Mouse (Mus musculus) spleen, adult 2 months (tissue): Measurements from ENCODE around the gene Hdhd5. TPM values are rescaled to one million over a fixed set of nuclear protein-coding genes. Genes with fewer than 3 reads are reported as not detected.
A peak's percentile ranks its signal among the peaks of the same experiment; 100 is the strongest.

ENCODE experiments used
- DNase-seq, 2 experiments: peaks; one replicate each; pipeline versions ENCODE4 v3.0.0 to v3.0.0-alpha.2; 2012 to 2021; ENCODE audit warnings: low spot score in 2 of 2, low read depth in 1 of 2
- H3K27ac ChIP-seq: fragments of 200-500 bp; 2 replicates; pipeline ENCODE4 v1.5.1; 2012; ENCODE audit warnings: low read length, inconsistent platforms; ENCODE audit not compliant: insufficient read depth
- H3K27me3 ChIP-seq: fragments of 200-500 bp; 2 replicates; pipeline ENCODE4 v1.6.1; 2012; ENCODE audit warnings: mild to moderate bottlenecking, moderate library complexity, low read length, inconsistent platforms; ENCODE audit not compliant: control insufficient read depth, insufficient read depth
- H3K36me3 ChIP-seq: fragments of 200-500 bp; 2 replicates; pipeline ENCODE4 v1.6.1; 2012; ENCODE audit warnings: mild to moderate bottlenecking, low read length, inconsistent platforms; ENCODE audit not compliant: control insufficient read depth, insufficient read depth
- H3K4me1 ChIP-seq: fragments of 200-500 bp; 2 replicates; pipeline ENCODE4 v1.6.1; 2011; ENCODE audit warnings: inconsistent platforms; ENCODE audit not compliant: control insufficient read depth, insufficient read depth, insufficient read length
- H3K4me3 ChIP-seq: fragments of 200-500 bp; 2 replicates; pipeline ENCODE4 v1.5.1; 2011; ENCODE audit warnings: mild to moderate bottlenecking, inconsistent platforms; ENCODE audit not compliant: insufficient read depth, insufficient read length; ENCODE audit errors: extremely low read depth
- CTCF ChIP-seq: fragments of 200-500 bp; IDR thresholded peaks from 2 replicates; pipeline ENCODE4 v1.5.1; 2011; ENCODE audit warnings: mild to moderate bottlenecking, inconsistent platforms; ENCODE audit not compliant: insufficient read depth, insufficient read length, insufficient replicate concordance; ENCODE audit errors: extremely low read depth
- POLR2A ChIP-seq: fragments of 200-500 bp; IDR thresholded peaks from 2 replicates; pipeline ENCODE4 v1.6.1; 2011; ENCODE audit warnings: low read depth, low read length, inconsistent platforms
- WGBS: fragments of 180-500 bp; shearing (Covaris S2); methylation state at CpG from one replicate; pipeline ENCODE4 v1.1.7; 2018; 5-methylcytosine and 5-hydroxymethylcytosine counted together
- polyA plus RNA-seq: library from polyadenylated mRNA; depleted of rRNA; stranded (reverse); fragments of >200 nt; gene quantifications from 2 replicates; pipeline ENCODE4 v1.2.3, GENCODE M21; 2012

Gene Hdhd5
- polyA plus RNA-seq, 1 experiment: 25.2 TPM

DNA sequence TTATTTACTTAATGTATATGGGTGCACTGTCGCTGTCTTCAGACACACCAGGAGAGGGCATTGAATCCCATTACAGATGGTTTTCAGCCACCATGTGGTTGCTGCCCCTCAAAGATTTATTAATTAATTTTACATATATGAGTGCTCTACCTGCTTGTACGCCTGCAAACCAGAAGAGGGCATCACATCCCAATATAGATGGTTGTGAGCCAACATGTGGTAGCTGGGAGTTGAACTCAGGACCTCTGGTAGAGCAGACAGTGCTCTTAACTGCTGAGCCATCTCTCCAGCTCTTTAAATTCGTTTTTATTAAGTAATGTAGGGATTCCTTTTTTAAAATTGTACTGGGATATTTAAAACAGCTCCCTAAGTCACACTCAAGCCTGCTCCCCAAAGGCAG, 61.9 kb downstream of the Hdhd5 start:
- 47% methylated on average over 3 of the region's 3 CpGs for WGBS
- no peak for DNase-seq
- Histone ChIP-seq H3K27ac (peak overlapping the region; percentile 82), H3K27me3 (no peaks in the 10 kb centered on the region), H3K4me3 (no peak overlapping the region), H3K36me3 (peaks cover 3% of the 10 kb centered on the region; the same call in 1 of the 2 replicates), H3K4me1 (peaks cover 51% of the 10 kb centered on the region)
- TF ChIP-seq CTCF: no peak
- TF ChIP-seq POLR2A: no peak

DNA sequence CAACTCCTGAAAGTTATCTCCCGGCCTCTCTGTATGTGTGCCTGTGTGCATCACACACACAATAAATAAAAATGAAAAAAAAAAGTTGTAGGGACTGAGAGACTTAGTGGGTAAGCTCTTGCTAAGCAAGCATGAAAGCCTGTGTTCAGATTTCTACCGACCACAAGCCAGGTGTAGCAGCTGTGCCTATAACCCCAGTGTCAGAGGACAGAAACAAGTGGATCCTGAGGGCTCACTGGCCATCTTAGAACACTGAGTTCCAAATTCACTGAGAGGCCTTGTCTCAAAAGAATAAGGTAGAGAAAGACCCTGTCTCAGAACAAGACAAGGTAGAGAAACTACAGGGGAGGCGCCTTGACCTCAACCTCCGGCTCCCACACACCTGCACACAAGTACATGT, 62.9 kb downstream of the Hdhd5 start:
- Histone ChIP-seq H3K27ac (peak overlapping the region; percentile 63), H3K27me3 (no peaks in the 10 kb centered on the region), H3K4me1 (peaks cover 44% of the 10 kb centered on the region), H3K36me3 (no peaks in the 10 kb centered on the region), H3K4me3 (no peak overlapping the region)
- DNase-seq: no peak
- 42% methylated on average over 4 of the region's 4 CpGs for WGBS
- TF ChIP-seq POLR2A (no peak), CTCF (no peak)

DNA sequence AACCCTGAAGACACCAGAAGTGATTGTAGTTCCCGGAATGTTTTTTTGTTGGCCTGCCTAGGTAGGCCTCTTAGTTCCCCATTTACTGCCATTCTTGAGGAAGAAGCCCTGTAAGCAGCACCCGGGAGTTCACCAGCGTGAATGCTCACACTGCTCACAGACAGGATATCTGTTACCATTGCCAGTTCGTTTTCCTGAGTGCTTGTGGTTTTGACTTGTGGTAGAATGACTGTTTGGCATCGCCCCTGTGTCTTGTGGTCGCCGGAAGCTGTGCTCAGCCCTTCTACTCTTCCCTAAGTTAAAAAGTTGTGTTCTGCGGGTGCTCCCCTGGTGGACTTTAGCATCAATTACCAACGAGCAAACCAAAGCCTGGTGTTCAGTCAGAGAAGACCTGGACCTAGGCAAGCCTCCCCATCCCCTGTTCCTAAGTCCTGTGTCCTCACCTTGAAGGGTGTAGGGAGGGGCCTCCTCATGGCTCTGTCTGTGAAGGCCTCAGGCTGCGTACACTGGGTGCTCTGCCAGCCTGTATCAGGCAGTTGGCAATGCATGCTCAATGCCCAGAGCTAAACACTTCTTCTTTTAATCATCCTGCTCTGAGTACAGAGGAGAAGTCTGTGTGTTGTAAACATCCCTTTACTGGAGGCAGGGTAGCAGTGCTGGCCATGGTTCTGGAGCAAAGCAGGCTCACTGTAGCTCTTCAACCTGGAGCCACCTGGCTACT, 64.3 kb downstream of the Hdhd5 start:
- Histone ChIP-seq H3K27me3 (no peaks in the 10 kb centered on the region), H3K4me1 (peaks cover 33% of the 10 kb centered on the region), H3K36me3 (no peaks in the 10 kb centered on the region), H3K4me3 (peak overlapping the region; percentile 35), H3K27ac (peak overlapping the region; percentile 93)
- peak; percentile 65 to 69 for DNase-seq
- TF ChIP-seq POLR2A: no peak
- no peak for TF ChIP-seq CTCF
- 4% methylated on average over 10 of the region's 10 CpGs for WGBS

DNA sequence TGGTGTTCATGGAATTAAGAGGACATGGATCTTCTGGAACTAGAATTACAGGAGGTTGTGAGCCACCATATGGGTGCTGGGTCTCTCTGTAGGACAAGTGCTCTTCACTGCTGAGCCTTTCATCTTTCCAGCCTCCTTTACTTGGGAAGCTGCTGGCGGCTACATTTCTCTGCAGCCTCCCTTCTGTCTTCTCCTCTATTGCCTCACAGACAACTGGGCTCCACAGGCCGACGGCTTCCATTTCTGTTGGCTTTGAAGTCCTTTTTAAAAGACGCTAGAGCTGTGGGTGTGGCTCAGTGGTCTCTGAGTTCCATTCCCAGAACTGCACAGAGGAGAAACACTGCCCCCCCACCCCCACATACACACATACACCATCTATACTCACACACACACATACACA, 65.7 kb downstream of the Hdhd5 start:
- H3K27ac ChIP-seq: peak overlapping the region; percentile 52
- H3K27me3 ChIP-seq: no peaks in the 10 kb centered on the region
- DNase-seq: no peak
- H3K4me1 ChIP-seq: peaks cover 30% of the 10 kb centered on the region
- WGBS: 16% methylated on average over 4 of the region's 4 CpGs
- H3K4me3 ChIP-seq: peak overlapping the region; percentile 6; the same call in 1 of the 2 replicates
- no peaks in the 10 kb centered on the region for H3K36me3 ChIP-seq
- TF ChIP-seq POLR2A (no peak), CTCF (no peak)

DNA sequence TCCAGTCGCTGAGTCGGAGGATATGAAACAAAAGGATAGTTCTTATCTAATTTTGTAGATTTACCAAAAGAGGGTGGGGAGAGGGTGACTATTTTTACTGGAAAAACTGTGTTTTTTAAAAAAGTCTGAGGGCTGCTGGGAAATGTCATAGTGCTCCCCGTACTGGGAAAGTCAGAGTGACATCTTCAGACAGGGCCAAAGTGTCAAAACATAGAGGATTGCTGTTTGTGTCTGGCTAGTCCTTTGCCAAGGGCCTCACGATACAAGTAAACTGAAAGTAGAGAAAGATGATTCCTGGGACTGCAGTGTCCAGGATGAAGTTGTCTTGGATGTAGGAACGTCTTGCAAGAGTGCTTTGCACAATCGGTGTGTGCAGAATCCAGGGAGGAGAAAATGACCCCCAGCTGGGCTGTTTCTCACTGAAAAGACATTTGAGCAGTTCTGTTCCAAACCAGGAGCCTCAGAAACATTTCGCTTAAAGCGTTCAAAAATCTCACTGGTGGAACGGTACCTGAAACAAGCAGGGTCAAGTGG, 66.6 kb downstream of the Hdhd5 start:
- peaks cover 24% of the 10 kb centered on the region for H3K4me1 ChIP-seq
- H3K4me3 ChIP-seq: peak overlapping the region; percentile 97
- 8% methylated on average over 9 of the region's 9 CpGs for WGBS
- no peak for TF ChIP-seq CTCF
- TF ChIP-seq POLR2A: no peak
- peak overlapping the region; percentile 98 for H3K27ac ChIP-seq
- no peaks in the 10 kb centered on the region for H3K27me3 ChIP-seq
- DNase-seq: no peak
- H3K36me3 ChIP-seq: no peaks in the 10 kb centered on the region

DNA sequence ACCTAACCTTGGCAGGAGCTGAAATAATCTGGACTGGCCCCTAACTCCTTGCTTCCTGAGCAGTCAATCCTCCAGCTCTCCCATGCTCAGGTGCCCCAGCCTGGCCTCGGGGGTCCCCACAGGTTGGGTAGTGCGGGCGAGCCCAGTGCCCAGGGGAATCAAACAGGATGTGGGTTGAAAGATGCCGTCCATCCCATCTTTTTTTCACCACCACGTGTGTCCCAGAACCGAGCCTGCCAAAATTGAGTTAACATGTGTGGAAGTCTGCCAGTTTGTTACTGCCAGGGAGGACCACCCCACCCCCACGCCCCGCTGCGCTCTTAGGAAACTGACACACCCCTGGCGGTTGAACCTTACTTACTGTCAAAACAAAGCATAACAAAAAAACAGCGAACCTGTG, 67.2 kb downstream of the Hdhd5 start:
- 2% methylated on average over 11 of the region's 11 CpGs for WGBS
- Histone ChIP-seq H3K27me3 (no peaks in the 10 kb centered on the region), H3K27ac (peak overlapping the region; percentile 98), H3K36me3 (no peaks in the 10 kb centered on the region), H3K4me1 (peaks cover 24% of the 10 kb centered on the region), H3K4me3 (peak overlapping the region; percentile 97)
- DNase-seq: peak in 1 of 2 experiments; percentile 37
- TF ChIP-seq POLR2A (no peak), CTCF (no peak)

DNA sequence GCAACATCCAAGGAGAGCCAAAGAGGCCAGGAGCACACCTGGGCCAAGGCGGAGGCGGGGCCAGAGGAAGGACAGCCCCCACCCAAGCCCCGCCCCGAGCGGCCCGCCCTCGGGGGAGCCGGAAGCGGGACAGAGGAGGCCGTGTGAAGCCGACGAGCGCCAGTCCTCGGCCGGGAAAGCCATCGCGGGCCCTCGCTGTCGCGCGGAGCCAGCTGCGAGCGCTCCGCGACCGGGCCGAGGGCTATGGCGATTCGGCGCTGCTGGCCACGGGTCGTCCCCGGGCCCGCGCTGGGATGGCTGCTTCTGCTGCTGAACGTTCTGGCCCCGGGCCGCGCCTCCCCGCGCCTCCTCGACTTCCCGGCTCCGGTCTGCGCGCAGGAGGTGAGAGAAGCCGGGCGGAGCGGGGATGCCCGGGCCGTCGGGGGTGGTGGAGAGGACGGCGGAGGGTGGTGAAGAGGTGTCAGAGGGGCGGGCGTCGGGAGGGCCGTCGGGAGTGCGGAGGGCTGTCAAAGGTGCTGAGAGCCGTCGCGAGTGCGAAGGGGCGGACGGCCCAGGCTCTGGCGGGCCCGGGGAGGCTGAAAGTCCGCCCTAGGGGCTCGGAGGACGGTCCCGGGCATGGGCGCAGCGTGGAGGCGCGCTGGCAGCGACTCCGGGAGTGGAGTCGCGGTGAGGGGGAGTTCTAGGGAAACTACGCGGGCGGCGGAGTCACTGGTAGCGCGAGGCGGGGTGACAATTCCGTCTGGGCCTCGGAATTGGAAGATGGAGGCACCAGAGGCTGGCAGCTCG, 67.8 kb downstream of the Hdhd5 start, which contains the start of gene Il17ra:
Gene Il17ra (plus strand): TSS at position 162 of the 786 bp plus-strand sequence.
- peak; percentile 61 to 87 for DNase-seq
- Histone ChIP-seq H3K27me3 (no peaks in the 10 kb centered on the region), H3K4me1 (peaks cover 22% of the 10 kb centered on the region), H3K36me3 (no peaks in the 10 kb centered on the region), H3K4me3 (peak within 1 kb of the TSS; percentile 97), H3K27ac (peak within 1 kb of the TSS; percentile 98)
- no peak for TF ChIP-seq CTCF
- TF ChIP-seq POLR2A: peak; percentile 93
- WGBS: under 1% methylated on average over 74 of the region's 90 CpGs
